Mouse (Mus musculus) brain, adult 2 months (tissue): ENCODE measurements around the gene Hmx3.

ENCODE experiments used
- DNase-seq: peaks from one replicate; pipeline ENCODE4 v3.0.0; 2011; ENCODE audit warnings: low read depth, low spot score

Hmx3 gene

GRCm38 (mm10) chr7:131542115-131542871 is at the start of gene Hmx3:
TSS of gene Hmx3 (plus strand) at chr7:131542867.
- DNase-seq, result no peak

- no peak for DNase-seq
Measured at GRCm38 (mm10) chr7:131503739-131504138, 38.9 kb upstream of the Hmx3 start.

DNA sequence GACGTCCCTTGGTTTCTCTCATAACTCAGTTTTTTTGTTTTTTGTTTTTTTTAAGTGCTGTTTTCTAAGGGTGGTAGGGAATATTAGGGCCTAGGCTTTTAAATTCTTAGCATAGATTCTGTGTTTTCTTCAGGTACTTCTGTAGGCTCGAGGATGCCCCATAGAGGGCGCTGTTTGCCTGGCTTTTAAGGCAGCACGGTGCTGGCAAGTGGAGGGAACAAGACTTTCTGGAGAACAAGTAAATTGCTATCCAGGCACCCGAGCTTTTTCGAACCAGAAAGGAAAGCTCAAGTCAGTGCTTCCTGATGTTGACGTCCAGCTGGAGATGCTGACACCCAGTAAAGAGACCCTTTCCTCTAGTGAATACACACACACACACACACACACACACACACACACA is 2.7 kb upstream of the Hmx3 start:
- peak; percentile 91 for DNase-seq

- no peak for DNase-seq
Measured at GRCm38 (mm10) chr7:131541184-131542114, 1.2 kb upstream of the Hmx3 start.

DNA sequence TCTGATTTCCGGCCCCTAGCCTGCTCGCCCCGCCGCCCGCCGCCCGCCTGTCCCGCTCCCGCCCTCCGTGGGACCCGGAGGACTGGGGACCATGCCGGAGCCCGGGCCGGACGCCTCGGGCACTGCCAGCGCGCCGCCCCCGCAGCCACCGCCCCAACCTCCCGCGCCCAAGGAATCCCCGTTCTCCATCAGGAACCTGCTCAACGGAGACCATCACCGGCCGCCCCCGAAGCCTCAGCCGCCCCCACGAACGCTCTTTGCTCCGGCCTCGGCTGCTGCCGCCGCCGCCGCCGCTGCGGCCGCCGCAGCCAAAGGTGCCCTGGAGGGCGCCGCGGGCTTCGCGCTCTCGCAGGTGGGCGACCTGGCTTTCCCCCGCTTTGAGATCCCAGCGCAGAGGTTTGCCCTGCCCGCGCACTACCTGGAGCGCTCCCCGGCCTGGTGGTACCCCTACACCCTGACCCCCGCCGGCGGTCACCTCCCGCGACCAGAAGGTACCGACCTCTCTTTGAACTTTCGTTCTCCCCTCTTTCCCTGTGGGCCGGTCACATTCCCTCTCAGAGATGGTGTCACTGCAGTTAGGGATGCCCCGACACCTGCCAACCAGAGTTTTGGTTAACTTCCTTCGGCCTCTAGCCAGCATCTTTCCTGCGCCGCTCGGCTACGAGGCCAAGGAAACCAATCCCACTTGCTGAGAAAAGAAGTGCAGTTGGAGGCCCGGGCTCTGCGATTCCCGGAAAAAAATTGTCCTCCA is 380 bp downstream of the Hmx3 start:
- no peak for DNase-seq

- DNase-seq, result no peak
Measured at GRCm38 (mm10) chr7:131543623-131544481, 1.2 kb downstream of the Hmx3 start.

DNA sequence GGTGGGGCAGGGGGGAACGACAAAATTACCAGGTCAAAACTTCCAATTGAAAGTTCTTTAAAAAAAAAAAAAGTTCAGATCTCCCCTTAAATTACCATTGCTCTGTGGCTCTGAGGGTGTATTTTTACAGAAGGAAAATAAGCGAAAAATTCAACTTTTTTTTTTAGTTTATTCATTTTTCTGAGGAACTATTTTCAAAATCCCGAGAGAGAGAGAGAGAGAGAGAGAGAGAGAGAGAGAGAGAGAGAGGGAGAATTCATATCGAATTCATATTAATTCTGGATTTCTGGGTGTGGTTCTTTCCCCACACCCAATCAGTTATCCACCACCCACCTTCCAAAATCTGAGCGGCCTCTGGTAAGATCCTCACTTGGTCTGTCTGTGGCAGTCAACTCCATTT is 2.2 kb downstream of the Hmx3 start:
- DNase-seq, result no peak

DNA sequence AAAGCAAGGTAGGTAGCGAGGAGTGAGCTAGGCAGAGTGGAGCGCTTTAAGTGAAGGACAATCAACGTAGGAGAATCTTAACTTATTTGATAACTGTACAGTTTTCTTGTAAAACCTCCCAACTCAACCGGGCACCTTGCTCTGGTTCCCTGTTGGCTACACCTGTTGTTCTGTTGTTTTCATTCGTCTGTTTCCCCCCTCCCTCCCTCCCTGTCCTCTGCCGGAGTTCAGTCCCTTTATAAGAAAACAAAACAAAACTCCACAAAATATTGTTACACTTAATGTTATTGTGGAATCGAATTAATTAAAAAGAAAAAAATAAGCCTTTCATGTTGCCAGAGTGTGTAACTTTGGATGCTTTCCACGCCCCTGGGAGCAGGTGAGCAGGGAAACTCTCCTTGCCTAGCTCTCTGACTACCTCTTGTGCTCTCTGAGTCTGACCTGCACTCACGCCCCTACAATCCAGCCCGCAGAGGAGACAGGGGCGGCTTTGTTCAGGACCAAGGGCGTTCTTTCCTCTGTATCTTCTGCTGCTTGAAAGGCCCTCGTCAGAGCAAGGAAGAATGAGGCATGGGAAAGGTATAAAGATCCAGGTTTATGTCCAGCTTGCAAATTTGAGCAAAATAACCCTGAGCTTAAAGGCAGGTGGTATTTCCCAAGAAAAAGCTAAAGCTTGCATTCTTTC is 3.2 kb downstream of the Hmx3 start:
- DNase-seq, result no peak

DNA sequence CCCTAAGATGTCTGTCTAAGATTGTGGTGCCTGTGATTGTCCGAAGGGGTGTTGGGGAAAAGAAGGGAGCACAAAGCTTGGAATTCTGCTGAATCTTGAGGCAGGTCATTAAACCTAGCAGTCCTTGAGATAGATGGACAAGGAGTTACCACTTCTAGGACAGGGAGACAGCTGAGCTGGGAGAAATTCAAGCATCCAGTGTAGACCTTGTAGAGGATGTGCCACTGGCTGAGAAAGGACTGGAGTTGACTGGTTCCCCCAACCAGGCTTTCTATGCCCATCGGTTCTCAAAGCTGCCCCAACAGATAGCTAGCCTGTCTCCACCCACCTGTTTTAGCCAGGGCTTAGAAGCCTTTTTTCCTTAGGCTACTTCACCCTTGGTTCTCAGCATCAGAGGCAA is 3.8 kb downstream of the Hmx3 start:
- DNase-seq, result no peak

- no peak for DNase-seq
Measured at GRCm38 (mm10) chr7:131547481-131547880, 4.8 kb downstream of the Hmx3 start.

- no peak for DNase-seq
Measured at GRCm38 (mm10) chr7:131548473-131548872, 5.8 kb downstream of the Hmx3 start, which contains the start of gene Hmx2. TSS of gene Hmx2 (plus strand) at chr7:131548773.

DNA sequence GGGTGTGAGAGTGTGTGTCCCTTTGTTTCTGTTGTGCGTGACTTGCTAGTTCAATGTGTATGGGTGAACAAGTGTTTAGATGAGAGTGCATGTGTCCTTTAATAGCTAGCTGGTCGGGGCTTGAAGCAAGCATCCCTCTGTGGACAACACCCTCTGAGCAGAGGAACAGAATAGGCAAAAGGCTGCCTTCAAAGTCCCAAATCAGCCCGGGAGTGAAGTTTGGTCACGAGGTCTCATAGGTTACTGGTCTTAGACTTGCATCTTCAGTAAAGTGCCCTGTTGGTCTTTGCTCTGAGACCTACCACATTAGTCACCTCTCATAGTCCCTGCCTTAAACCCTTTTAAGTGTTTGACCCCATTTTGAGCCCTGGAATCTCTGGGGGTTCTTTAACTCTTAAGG is 8.8 kb downstream of the Hmx3 start:
- no peak for DNase-seq

- DNase-seq, result no peak
Measured at GRCm38 (mm10) chr7:131551931-131552741, 9.5 kb downstream of the Hmx3 start.

DNA sequence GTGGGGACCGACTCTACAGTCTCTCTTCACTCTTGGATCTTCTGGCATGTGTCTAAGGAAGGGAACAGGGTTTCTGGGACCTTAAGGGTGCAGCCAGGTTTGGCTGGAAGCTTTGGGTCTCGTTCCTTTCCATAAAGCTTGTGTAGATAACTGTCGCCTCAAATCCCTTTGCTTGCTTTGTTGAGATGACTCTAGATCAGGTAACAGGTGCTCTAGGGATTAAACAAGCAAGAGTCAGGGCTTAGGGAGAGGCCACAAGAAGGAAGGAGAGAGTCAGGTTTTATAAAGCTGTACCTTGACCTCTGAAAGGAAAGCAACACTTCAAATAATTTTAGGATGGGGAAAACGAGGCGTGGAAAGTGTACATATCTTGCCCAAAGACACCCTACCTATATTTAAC is 10.1 kb downstream of the Hmx3 start:
- DNase-seq, result no peak

DNA sequence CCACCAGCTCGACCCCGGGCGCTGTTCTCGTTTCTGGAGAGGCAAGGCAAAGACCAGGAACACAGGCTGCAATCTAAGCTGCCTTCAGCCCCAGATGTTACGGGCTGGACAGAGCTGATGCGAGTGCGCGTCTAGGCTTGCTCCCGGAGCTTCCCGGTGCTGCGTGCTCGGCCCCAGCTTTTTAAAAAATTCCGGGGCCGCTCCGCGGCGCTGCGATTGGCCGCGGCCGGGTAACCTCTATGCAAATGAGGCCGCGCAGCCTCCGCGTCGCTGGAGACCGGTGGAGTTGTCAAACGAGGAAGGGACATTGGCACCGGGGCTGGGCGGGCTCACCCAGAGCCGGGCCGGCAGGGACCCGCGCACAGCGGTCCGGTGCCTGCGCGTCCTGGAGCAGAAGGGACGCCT is 11.1 kb downstream of the Hmx3 start:
- no peak for DNase-seq

GRCm38 (mm10) chr7:131554341-131555180 is 11.9 kb downstream of the Hmx3 start:
- no peak for DNase-seq

DNA sequence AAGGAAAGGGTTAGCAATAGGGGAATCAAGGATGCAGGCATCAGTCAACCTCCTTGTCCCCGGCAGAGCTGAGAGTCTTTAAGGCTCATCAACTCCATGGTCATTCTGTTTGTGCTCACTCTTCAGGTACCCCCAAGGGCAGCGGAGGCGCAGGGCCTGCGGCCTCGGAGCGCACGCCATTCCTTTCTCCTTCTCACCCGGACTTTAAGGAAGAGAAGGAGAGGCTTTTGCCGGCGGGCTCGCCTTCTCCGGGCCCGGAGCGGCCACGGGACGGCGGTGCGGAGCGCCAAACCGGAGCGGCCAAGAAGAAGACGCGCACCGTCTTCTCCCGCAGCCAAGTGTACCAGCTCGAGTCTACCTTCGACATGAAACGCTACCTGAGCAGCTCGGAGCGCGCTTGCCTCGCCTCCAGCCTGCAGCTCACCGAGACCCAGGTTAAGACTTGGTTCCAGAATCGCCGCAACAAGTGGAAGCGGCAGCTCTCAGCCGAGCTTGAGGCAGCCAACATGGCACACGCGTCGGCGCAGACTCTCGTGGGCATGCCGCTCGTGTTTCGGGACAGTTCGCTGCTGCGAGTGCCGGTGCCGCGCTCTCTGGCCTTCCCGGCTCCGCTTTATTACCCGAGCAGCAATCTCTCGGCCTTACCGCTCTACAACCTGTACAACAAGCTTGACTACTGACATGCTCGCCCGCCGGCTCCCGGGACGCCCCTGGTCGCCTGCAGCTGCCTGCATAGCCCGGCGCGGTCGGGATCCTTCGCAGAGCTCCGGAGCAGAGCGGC is 12.8 kb downstream of the Hmx3 start:
- DNase-seq, result no peak

DNA sequence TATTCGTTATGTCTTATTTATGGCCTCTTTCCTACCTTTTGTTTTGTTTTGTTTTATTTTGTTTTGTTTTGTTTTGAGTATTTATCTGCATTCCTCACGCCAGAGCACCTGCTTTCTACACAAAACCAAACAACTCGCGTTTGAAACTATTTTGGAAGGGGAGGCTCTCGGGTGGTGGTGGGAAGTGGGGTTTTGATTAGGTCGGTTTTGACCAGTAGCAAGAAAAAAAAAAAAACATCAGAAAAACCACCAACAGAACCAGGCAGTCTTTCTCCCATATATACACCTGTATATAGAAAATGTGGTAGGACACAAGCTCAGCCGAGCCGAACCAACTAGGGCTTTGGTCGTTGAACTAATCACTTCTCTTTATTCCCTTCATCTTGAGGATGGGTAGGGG is 13.4 kb downstream of the Hmx3 start:
- no peak for DNase-seq
